Mouse (Mus musculus) stomach, embryonic 16.5 days (tissue): Measurements from ENCODE around the gene Wwp2. TPM values are rescaled to one million over a fixed set of nuclear protein-coding genes. Genes with fewer than 3 reads are reported as not detected.

Experiments used
- ATAC-seq: fragments of 200-750 bp; cut with Nextera tagmentation; 2 replicates; pipeline ENCODE4 v1.8.0; 2017; ENCODE audit warnings: moderate number of reproducible peaks, moderate TSS enrichment; ENCODE audit not compliant: insufficient read depth, low FRiP score
- H3K27ac ChIP-seq: fragments of 300-500 bp; sonication (generic); 2 replicates; pipeline ENCODE4 v1.5.1; 2014; ENCODE audit warnings: low read length
- H3K27me3 ChIP-seq: fragments of 300-500 bp; sonication (generic); 2 replicates; pipeline ENCODE4 v1.6.1; 2014; ENCODE audit warnings: low read length, control low read depth, mixed read lengths; ENCODE audit not compliant: control insufficient read depth, insufficient read depth
- H3K36me3 ChIP-seq: fragments of 300-500 bp; sonication (generic); 2 replicates; pipeline ENCODE4 v1.6.1; 2014; ENCODE audit warnings: low read length; ENCODE audit not compliant: control insufficient read depth, insufficient read depth
- H3K4me1 ChIP-seq: fragments of 300-500 bp; sonication (generic); 2 replicates; pipeline ENCODE4 v1.6.1; 2014; ENCODE audit warnings: low read length, control low read depth, mixed read lengths; ENCODE audit not compliant: control insufficient read depth, insufficient read depth
- H3K4me2 ChIP-seq: fragments of 300-500 bp; sonication (generic); 2 replicates; pipeline ENCODE4 v1.6.1; 2014; ENCODE audit warnings: low read depth, low read length, mixed read lengths
- H3K4me3 ChIP-seq: fragments of 300-500 bp; sonication (generic); replicated peaks from 2 replicates; pipeline ENCODE4 v1.5.1; 2014; ENCODE audit warnings: mild to moderate bottlenecking, low read length
- H3K9ac ChIP-seq: fragments of 300-500 bp; sonication (generic); 2 replicates; pipeline ENCODE4 v1.6.1; 2014; ENCODE audit warnings: low read length
- H3K9me3 ChIP-seq: fragments of 300-500 bp; sonication (generic); replicated peaks from 2 replicates; pipeline ENCODE4 v1.6.1; 2016; ENCODE audit warnings: low read length, control low read depth; ENCODE audit not compliant: control insufficient read depth
- WGBS: fragments of 180-500 bp; shearing (Covaris S2); extraction: QIAGEN DNeasy Blood & Tissue Kit; methylation state at CpG from one replicate; pipeline ENCODE4 v1.1.7; 2014; 5-methylcytosine and 5-hydroxymethylcytosine counted together
- polyA plus RNA-seq: library from polyadenylated mRNA; unstranded; fragments of >200 nt; fragmentation: Nextera tagmentation; extraction: Ambion mirVana; gene quantifications from 2 replicates; pipeline ENCODE4 v1.2.1, GENCODE M21; 2015

Wwp2 gene
- polyA plus RNA-seq, 1 experiment from 2014 or later: 36.2 TPM

DNA sequence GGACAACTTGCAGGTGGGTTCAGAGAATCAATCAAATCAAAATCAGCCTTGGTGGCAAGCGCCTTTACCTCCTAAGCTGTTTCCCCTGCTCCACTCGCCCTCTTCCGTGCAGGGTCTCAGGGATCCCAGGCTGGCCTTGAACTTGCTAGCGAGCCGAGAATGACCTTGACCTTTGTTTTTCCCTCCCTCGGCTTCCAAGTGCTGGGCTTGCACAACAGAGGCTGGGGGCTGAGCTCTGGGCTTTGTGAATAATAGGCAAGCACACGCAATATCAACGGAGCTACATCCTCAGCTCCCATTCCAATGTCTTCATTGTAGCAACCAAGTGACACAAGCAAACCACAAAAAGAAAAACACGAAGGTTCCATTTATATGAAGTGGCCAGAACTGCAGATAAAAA, 126.0 kb downstream of the Wwp2 start:
- Histone ChIP-seq H3K27me3 (no peaks in the 10 kb centered on the region), H3K9me3 (no peaks in the 10 kb centered on the region), H3K9ac (no peak overlapping the region), H3K27ac (no peak overlapping the region), H3K4me1 (no peaks in the 10 kb centered on the region), H3K4me3 (no peak overlapping the region), H3K36me3 (no peaks in the 10 kb centered on the region), H3K4me2 (no peak overlapping the region)
- 62% methylated on average over 9 of the region's 9 CpGs for WGBS
- no peak for ATAC-seq

DNA sequence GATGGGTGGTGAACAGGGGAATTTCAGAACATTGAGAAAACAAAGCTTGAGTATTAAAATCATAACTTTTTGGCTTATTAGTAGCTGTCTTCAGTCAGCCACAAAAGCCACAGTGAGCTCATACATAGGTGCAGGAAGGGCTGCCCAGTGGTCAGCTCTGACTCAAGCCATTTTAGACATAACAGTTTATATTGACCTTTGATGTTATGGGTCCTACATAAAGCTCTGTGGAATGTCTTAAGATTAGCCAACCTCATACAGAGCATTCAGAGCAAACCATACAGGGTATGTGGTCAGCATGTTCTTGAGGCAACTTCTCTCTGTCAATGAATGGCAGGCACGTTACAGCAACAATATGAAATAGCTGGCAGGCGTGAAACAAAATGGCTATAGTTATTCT, 134.9 kb downstream of the Wwp2 start:
- no peak for ATAC-seq
- H3K4me3 ChIP-seq: no peak overlapping the region
- H3K9ac ChIP-seq: no peak overlapping the region
- no peak overlapping the region for H3K4me2 ChIP-seq
- no peak overlapping the region for H3K27ac ChIP-seq
- no peaks in the 10 kb centered on the region for H3K27me3 ChIP-seq
- 67% methylated on average over 2 of the region's 2 CpGs for WGBS
- no peaks in the 10 kb centered on the region for H3K4me1 ChIP-seq
- H3K36me3 ChIP-seq: no peaks in the 10 kb centered on the region
- no peaks in the 10 kb centered on the region for H3K9me3 ChIP-seq

DNA sequence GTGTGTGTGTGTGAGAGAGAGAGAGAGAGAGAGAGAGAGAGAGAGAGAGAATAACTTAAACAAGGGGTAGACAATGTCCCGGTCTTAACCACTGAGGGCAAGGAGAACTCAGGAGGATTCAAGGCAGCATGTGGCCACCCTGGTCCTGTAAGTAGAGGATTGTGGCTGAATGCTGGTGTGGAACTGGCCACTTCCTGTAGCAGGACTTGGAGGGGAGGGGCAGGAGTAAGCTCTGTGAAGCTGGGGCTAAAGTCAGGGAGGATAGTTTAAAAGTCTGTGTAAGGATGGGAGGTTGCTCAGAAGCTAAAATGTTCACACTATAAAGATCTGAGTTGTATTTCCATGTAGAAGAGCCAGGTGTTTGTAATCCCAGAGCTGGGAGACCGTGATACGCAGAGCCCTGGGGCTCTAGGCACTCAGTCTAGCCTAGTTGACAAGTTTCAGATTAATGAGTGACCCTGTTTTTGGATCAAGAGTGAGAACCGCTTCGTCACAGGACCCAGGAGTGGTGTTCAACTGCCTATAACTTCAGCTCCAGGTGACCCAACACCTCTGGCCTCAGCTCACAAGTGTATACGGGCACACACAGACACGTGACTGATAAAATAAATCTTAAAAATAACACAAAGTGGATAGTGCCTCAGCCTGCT, 135.4 kb downstream of the Wwp2 start:
- WGBS: 65% methylated on average over 7 of the region's 7 CpGs
- H3K27ac ChIP-seq: no peak overlapping the region
- no peaks in the 10 kb centered on the region for H3K27me3 ChIP-seq
- H3K4me1 ChIP-seq: peaks cover 3% of the 10 kb centered on the region; the same call in 1 of the 2 replicates
- no peaks in the 10 kb centered on the region for H3K9me3 ChIP-seq
- no peak overlapping the region for H3K9ac ChIP-seq
- no peaks in the 10 kb centered on the region for H3K36me3 ChIP-seq
- ATAC-seq: no peak
- H3K4me2 ChIP-seq: no peak overlapping the region
- H3K4me3 ChIP-seq: no peak overlapping the region

DNA sequence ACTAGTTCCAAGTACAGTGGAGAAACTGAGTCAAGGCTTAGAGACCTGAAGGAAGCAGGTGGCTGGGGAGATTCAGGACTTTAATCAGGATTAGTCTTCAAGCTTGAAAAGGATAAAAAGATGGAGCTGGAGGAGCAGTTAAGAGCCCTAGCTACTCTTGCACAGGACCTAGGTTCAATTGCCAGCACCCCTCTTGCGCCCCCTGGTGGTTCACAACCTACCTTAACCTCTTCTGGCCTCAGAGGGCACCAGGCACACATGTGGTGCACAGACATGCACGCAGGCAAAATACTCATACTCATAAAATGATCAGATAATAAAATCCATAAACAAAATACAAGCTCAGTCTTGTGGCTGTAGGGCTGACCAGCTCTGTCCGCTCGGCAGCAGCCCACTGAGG, 136.3 kb downstream of the Wwp2 start:
- H3K27me3 ChIP-seq: no peaks in the 10 kb centered on the region
- H3K9me3 ChIP-seq: no peaks in the 10 kb centered on the region
- 59% methylated on average over 4 of the region's 4 CpGs for WGBS
- H3K27ac ChIP-seq: no peak overlapping the region
- no peak overlapping the region for H3K4me2 ChIP-seq
- peak; percentile 56; the same call in 1 of the 2 replicates for ATAC-seq
- H3K36me3 ChIP-seq: no peaks in the 10 kb centered on the region
- H3K9ac ChIP-seq: no peak overlapping the region
- no peak overlapping the region for H3K4me3 ChIP-seq
- peaks cover 4% of the 10 kb centered on the region; the same call in 1 of the 2 replicates for H3K4me1 ChIP-seq

DNA sequence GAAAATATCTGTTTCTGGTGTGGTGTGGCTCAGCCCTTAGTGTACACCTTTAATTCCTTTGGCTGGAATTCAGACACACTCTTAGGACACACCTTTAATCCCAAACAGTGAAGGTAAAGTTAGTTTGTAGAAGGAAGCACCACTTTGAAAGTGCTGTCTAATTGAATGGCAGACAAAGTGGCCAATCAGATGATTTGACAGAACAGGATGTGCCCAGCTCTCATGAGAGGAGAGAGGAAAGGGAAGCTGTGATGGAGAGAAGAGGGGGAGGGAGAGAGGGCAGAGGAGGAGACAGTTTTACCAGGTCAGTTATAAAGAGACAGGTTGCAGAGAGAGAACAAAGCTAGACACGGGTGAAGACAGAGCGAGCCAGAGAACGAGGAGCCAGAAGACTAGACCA, 138.6 kb downstream of the Wwp2 start:
- ATAC-seq: no peak

DNA sequence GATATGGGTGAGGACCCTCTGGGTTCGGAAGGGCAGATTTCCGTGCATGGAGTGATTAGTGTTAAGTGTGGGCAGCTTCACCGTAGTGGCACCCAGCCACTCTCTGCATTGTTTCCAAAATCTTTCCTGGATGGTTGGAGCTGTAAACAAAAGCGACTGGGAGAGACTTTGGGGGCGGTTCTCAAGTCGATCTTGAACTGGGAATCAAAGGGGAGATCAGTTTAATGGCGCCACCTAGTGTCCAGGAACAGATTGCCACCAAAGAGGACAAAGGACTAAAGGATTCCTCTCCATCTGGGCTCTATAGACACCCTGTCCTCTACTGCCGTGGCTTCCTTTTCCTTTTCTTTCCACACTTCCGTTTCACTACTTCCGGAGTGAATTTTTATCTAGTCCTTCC, 140.5 kb downstream of the Wwp2 start:
- Histone ChIP-seq H3K27ac (no peak overlapping the region), H3K36me3 (peaks cover 15% of the 10 kb centered on the region), H3K9me3 (no peaks in the 10 kb centered on the region), H3K4me2 (peak overlapping the region; percentile 53), H3K27me3 (no peaks in the 10 kb centered on the region), H3K9ac (peak overlapping the region; percentile 67), H3K4me3 (peak overlapping the region; percentile 30), H3K4me1 (peaks cover 4% of the 10 kb centered on the region; the same call in 1 of the 2 replicates)
- WGBS: 7% methylated on average over 10 of the region's 10 CpGs
- peak; percentile 26; the same call in 1 of the 2 replicates for ATAC-seq

More for the DNA sequence above, 138.6 kb downstream of the Wwp2 start:
- no peaks in the 10 kb centered on the region for H3K9me3 ChIP-seq
- WGBS: 81% methylated on average over 3 of the region's 3 CpGs
- H3K9ac ChIP-seq: no peak overlapping the region
- no peak overlapping the region for H3K27ac ChIP-seq
- no peak overlapping the region for H3K4me2 ChIP-seq
- H3K36me3 ChIP-seq: peaks cover 9% of the 10 kb centered on the region; the same call in 1 of the 2 replicates
- peaks cover 4% of the 10 kb centered on the region; the same call in 1 of the 2 replicates for H3K4me1 ChIP-seq
- H3K27me3 ChIP-seq: no peaks in the 10 kb centered on the region
- H3K4me3 ChIP-seq: no peak overlapping the region

DNA sequence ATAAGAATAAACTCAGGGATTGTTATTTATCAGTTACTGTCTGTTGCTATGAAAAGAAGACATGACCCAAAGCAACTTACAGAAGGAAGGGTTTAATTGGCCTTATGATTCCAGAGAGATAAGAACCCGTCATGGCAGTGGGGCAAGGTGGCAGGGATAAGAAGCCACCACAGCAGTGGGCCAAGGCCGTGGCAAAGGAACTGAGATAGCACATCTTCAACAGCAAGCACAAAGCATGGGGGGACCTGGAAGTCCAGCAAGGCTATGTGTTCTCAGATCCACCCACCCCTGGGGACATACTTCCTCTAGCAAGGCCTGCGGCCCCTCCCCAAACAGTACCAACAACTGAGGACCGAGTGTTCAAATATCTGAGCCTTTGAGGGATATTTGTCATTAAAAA, 141.5 kb downstream of the Wwp2 start:
- WGBS: 76% methylated on average over 4 of the region's 4 CpGs
- Histone ChIP-seq H3K27ac (no peak overlapping the region), H3K9ac (no peak overlapping the region), H3K36me3 (peaks cover 23% of the 10 kb centered on the region), H3K27me3 (no peaks in the 10 kb centered on the region), H3K4me1 (peaks cover 4% of the 10 kb centered on the region; the same call in 1 of the 2 replicates), H3K4me3 (no peak overlapping the region), H3K4me2 (no peak overlapping the region), H3K9me3 (no peaks in the 10 kb centered on the region)
- ATAC-seq: no peak

DNA sequence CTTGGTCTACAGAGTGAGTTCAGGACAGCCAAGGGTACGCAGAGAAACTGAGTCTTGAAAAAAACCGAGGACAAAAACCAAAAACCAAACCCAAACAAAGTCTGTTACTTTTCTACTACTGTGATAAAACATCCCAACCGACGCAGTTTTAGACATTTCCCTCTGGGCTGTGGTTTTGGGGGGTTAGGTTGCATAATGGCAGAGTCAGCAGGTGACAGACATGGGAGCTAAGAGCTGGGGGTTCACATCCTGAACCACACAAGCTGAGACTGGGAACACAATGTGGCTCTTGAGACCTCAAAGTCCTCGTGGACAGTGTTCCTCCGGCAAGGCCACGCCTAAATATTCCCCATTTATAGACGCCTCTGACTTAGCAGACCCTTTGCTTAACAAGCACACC, 142.0 kb downstream of the Wwp2 start:
- Histone ChIP-seq H3K9me3 (no peaks in the 10 kb centered on the region), H3K4me1 (peaks cover 4% of the 10 kb centered on the region; the same call in 1 of the 2 replicates)

DNA sequence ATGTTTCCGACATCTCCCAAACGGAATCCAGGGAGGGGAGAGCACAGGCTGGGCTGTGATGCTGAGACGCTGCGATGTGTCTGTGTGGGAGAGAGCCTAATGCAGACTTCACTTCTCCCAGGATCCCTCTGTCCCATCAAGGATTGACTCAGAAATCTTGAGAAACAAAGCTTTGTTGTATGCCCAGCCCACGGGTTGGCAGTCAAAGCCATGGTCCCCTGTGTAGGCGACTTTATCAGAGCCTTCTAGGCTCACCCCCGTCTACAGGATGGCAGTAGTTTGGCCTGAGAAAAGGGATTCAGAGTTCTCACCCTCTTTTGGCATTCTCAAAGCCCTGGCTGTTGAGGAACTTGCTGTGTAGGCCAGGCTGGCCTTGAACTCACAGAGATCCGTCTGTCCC, 142.4 kb downstream of the Wwp2 start:
- Histone ChIP-seq H3K27ac (no peak overlapping the region), H3K4me1 (peaks cover 4% of the 10 kb centered on the region; the same call in 1 of the 2 replicates), H3K36me3 (peaks cover 29% of the 10 kb centered on the region), H3K27me3 (no peaks in the 10 kb centered on the region), H3K9ac (no peak overlapping the region), H3K4me3 (no peak overlapping the region), H3K4me2 (no peak overlapping the region), H3K9me3 (no peaks in the 10 kb centered on the region)
- ATAC-seq: no peak
- 83% methylated on average over 8 of the region's 8 CpGs for WGBS

More for the DNA sequence above, 142.0 kb downstream of the Wwp2 start:
- 78% methylated on average over 8 of the region's 8 CpGs for WGBS
- no peak for ATAC-seq
- Histone ChIP-seq H3K4me2 (no peak overlapping the region), H3K27ac (no peak overlapping the region), H3K9ac (no peak overlapping the region), H3K36me3 (peaks cover 27% of the 10 kb centered on the region), H3K4me3 (no peak overlapping the region), H3K27me3 (no peaks in the 10 kb centered on the region)
